Mouse (Mus musculus) forebrain, embryonic 10.5 days (tissue): ENCODE data around the gene Cd63. TPM values are rescaled to one million over a fixed set of nuclear protein-coding genes. Genes with fewer than 3 reads are reported as not detected.

Experiments used
- DNase-seq: peaks from one replicate; pipeline ENCODE4 v3.0.0-alpha.2; 2017; ENCODE audit warnings: low spot score; ENCODE audit errors: extremely low spot score
- H3K27ac ChIP-seq: fragments of 300-500 bp; sonication (generic); 2 replicates; pipeline ENCODE4 v1.5.1; 2016; ENCODE audit warnings: mild to moderate bottlenecking
- H3K27me3 ChIP-seq: fragments of 300-500 bp; sonication (generic); 2 replicates; pipeline ENCODE4 v1.6.1; 2016; ENCODE audit warnings: mild to moderate bottlenecking; ENCODE audit not compliant: poor library complexity, severe bottlenecking
- H3K36me3 ChIP-seq: fragments of 300-500 bp; sonication (generic); replicated peaks from 2 replicates; pipeline ENCODE4 v1.6.1; 2016; ENCODE audit warnings: mild to moderate bottlenecking, moderate library complexity
- H3K4me1 ChIP-seq: fragments of 300-500 bp; sonication (generic); 2 replicates; pipeline ENCODE4 v1.6.1; 2016
- H3K4me3 ChIP-seq: fragments of 300-500 bp; sonication (generic); 2 replicates; pipeline ENCODE4 v1.5.1; 2016; ENCODE audit warnings: mild to moderate bottlenecking, moderate library complexity
- H3K9me3 ChIP-seq: fragments of 300-500 bp; sonication (generic); 2 replicates; pipeline ENCODE4 v1.6.1; 2016; ENCODE audit warnings: mild to moderate bottlenecking, moderate library complexity
- WGBS: fragments of 180-500 bp; shearing (Covaris S2); methylation state at CpG from one replicate; pipeline ENCODE4 v1.1.7; 2016; 5-methylcytosine and 5-hydroxymethylcytosine counted together
- polyA plus RNA-seq: library from polyadenylated mRNA; unstranded; fragments of >200 nt; fragmentation: Nextera tagmentation; extraction: Ambion mirVana; gene quantifications from 2 replicates; pipeline ENCODE4 v1.2.1, GENCODE M21; 2016

Gene Cd63
- polyA plus RNA-seq: 179 and 184 TPM in 2 replicates

- Histone ChIP-seq H3K27ac (no peak within 1 kb of the TSS), H3K9me3 (no peaks in the 10 kb centered on the region), H3K4me1 (peaks cover 12% of the 10 kb centered on the region), H3K4me3 (no peak within 1 kb of the TSS), H3K36me3 (no peaks in the 10 kb centered on the region), H3K27me3 (peaks cover 23% of the 10 kb centered on the region)
- no peak for DNase-seq
- 91% methylated on average over 3 of the region's 3 CpGs for WGBS
Observed at GRCm38 (mm10) chr10:128900698-128901097, at the start of gene Cd63. Gene Cd63, plus strand, starts transcription at chr10:128900989.

GRCm38 (mm10) chr10:128861176-128861575 lies 39.6 kb upstream of the Cd63 start:
- Histone ChIP-seq H3K36me3 (peaks cover 82% of the 10 kb centered on the region), H3K4me3 (no peak overlapping the region), H3K9me3 (no peaks in the 10 kb centered on the region), H3K27me3 (no peaks in the 10 kb centered on the region), H3K27ac (no peak overlapping the region), H3K4me1 (no peaks in the 10 kb centered on the region)
- no peak for DNase-seq

- Histone ChIP-seq H3K4me1 (no peaks in the 10 kb centered on the region), H3K27ac (no peak overlapping the region), H3K27me3 (no peaks in the 10 kb centered on the region), H3K4me3 (no peak overlapping the region), H3K36me3 (peaks cover 85% of the 10 kb centered on the region), H3K9me3 (no peaks in the 10 kb centered on the region)
- 88% methylated on average over 3 of the region's 3 CpGs for WGBS
- DNase-seq: no peak
Observed at GRCm38 (mm10) chr10:128866042-128866441, 34.7 kb upstream of the Cd63 start.

GRCm38 (mm10) chr10:128866518-128866917 lies 34.3 kb upstream of the Cd63 start:
- no peak for DNase-seq
- 92% methylated on average over 1 of the region's 1 CpGs for WGBS
- H3K36me3 ChIP-seq: peaks cover 85% of the 10 kb centered on the region
- no peaks in the 10 kb centered on the region for H3K4me1 ChIP-seq
- H3K27ac ChIP-seq: no peak overlapping the region
- no peaks in the 10 kb centered on the region for H3K9me3 ChIP-seq
- no peaks in the 10 kb centered on the region for H3K27me3 ChIP-seq
- no peak overlapping the region for H3K4me3 ChIP-seq

GRCm38 (mm10) chr10:128870341-128870740 lies 30.4 kb upstream of the Cd63 start:
- H3K27me3 ChIP-seq: no peaks in the 10 kb centered on the region
- H3K36me3 ChIP-seq: peaks cover 92% of the 10 kb centered on the region
- no peaks in the 10 kb centered on the region for H3K4me1 ChIP-seq
- DNase-seq: no peak
- 87% methylated on average over 3 of the region's 3 CpGs for WGBS
- no peaks in the 10 kb centered on the region for H3K9me3 ChIP-seq
- H3K27ac ChIP-seq: no peak overlapping the region
- H3K4me3 ChIP-seq: no peak overlapping the region

- no peak overlapping the region for H3K27ac ChIP-seq
- peaks cover 99% of the 10 kb centered on the region for H3K36me3 ChIP-seq
Observed at GRCm38 (mm10) chr10:128878291-128878690, 22.5 kb upstream of the Cd63 start.

GRCm38 (mm10) chr10:128878811-128879210 lies 22.0 kb upstream of the Cd63 start:
- Histone ChIP-seq H3K36me3 (peaks cover 99% of the 10 kb centered on the region), H3K9me3 (no peaks in the 10 kb centered on the region), H3K4me1 (peaks cover 3% of the 10 kb centered on the region; the same call in 1 of the 2 replicates), H3K4me3 (no peak overlapping the region), H3K27ac (no peak overlapping the region), H3K27me3 (no peaks in the 10 kb centered on the region)
- DNase-seq: no peak
- 91% methylated on average over 2 of the region's 2 CpGs for WGBS

More at GRCm38 (mm10) chr10:128878291-128878690, 22.5 kb upstream of the Cd63 start:
- no peak for DNase-seq
- peaks cover 3% of the 10 kb centered on the region; the same call in 1 of the 2 replicates for H3K4me1 ChIP-seq
- H3K9me3 ChIP-seq: no peaks in the 10 kb centered on the region
- no peaks in the 10 kb centered on the region for H3K27me3 ChIP-seq
- no peak overlapping the region for H3K4me3 ChIP-seq

- Histone ChIP-seq H3K9me3 (no peaks in the 10 kb centered on the region), H3K4me3 (no peak overlapping the region), H3K27ac (no peak overlapping the region), H3K4me1 (peaks cover 7% of the 10 kb centered on the region), H3K27me3 (no peaks in the 10 kb centered on the region), H3K36me3 (peaks cover 99% of the 10 kb centered on the region)
- no peak for DNase-seq
- 81% methylated on average over 5 of the region's 5 CpGs for WGBS
Observed at GRCm38 (mm10) chr10:128882067-128882466, 18.7 kb upstream of the Cd63 start.

GRCm38 (mm10) chr10:128888941-128889827 lies 11.6 kb upstream of the Cd63 start:
- Histone ChIP-seq H3K9me3 (no peaks in the 10 kb centered on the region), H3K36me3 (peaks cover 40% of the 10 kb centered on the region), H3K27ac (peak overlapping the region; percentile 93), H3K4me3 (peak overlapping the region; percentile 89), H3K4me1 (peaks cover 54% of the 10 kb centered on the region), H3K27me3 (peaks cover 19% of the 10 kb centered on the region)
- WGBS: 0% methylated on average over 7 of the region's 7 CpGs
- peak; percentile 84 for DNase-seq

GRCm38 (mm10) chr10:128889846-128890245 lies 10.9 kb upstream of the Cd63 start:
- 6% methylated on average over 1 of the region's 2 CpGs for WGBS

GRCm38 (mm10) chr10:128890383-128891295 lies 10.2 kb upstream of the Cd63 start:
- WGBS: under 1% methylated on average over 40 of the region's 40 CpGs
- Histone ChIP-seq H3K27me3 (peaks cover 28% of the 10 kb centered on the region), H3K36me3 (peaks cover 25% of the 10 kb centered on the region), H3K4me1 (peaks cover 55% of the 10 kb centered on the region), H3K27ac (peak overlapping the region; percentile 93), H3K9me3 (no peaks in the 10 kb centered on the region), H3K4me3 (peak overlapping the region; percentile 89)
- peak; percentile 40 for DNase-seq

More at GRCm38 (mm10) chr10:128889846-128890245, 10.9 kb upstream of the Cd63 start:
- Histone ChIP-seq H3K36me3 (peaks cover 33% of the 10 kb centered on the region), H3K4me1 (peaks cover 54% of the 10 kb centered on the region), H3K4me3 (peak overlapping the region; percentile 89), H3K27me3 (peaks cover 26% of the 10 kb centered on the region), H3K9me3 (no peaks in the 10 kb centered on the region), H3K27ac (peak overlapping the region; percentile 93)
- DNase-seq: no peak

- peak; percentile 85 for DNase-seq
- peaks cover 36% of the 10 kb centered on the region for H3K27me3 ChIP-seq
- H3K27ac ChIP-seq: peak within 1 kb of the TSS; percentile 93
- peaks cover 17% of the 10 kb centered on the region for H3K36me3 ChIP-seq
- peak within 1 kb of the TSS; percentile 89 for H3K4me3 ChIP-seq
- peaks cover 59% of the 10 kb centered on the region for H3K4me1 ChIP-seq
- H3K9me3 ChIP-seq: no peaks in the 10 kb centered on the region
- WGBS: 2% methylated on average over 59 of the region's 89 CpGs
Observed at GRCm38 (mm10) chr10:128891296-128892094, 9.3 kb upstream of the Cd63 start, which contains the start of gene Gdf11. Gene Gdf11, minus strand, starts transcription at chr10:128891718.
